19 mouse cellular contexts compared by ENCODE assay signal in the genomic region with DNA sequence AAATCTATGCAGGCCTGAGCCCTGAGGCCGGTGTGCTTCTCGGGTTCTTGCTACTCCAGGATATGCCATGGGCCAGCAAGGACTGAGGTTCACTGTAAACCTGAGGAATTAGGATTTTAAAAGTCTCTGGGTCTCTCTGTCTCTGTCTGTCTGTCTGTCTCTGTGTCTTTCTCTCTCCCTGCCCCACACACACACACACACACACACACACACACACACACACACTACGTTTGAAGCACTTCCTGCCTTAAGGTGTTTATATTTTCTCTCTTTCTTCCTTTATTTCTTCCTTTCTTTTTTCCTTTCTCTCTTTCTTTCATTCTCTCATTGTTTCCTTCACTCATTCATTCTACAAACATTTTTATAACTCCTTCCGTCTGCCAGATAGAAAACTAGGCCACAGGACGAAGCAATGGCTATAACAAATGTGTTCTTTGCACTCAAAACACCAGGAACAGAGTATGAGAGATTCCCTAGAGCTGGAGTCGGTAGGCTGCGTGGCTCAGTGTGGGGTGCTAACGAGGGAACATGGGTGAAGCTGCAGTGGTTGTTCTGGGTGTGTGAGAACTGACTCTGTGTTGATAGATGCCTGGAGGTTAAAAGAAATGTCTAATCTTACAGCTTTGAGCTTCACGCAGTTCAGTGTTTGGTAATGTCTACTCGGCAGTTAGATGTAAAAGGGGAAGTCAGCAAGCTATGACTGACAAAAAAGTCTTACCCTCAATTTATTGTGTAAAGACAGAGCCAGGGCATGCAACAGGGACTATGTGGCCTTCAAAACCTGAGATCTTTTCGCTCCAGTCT.
DNase-seq lines count a peak whose midpoint lies in the region; ATAC-seq and TF ChIP-seq lines count a peak whose summit lies in the region.
"Had no signal": no experiment of that assay in that cellular context is flagged by ENCODE, and none has a peak within 500 bp of the region (broad histone marks: within the 10 kb centered on the region; RNA-seq: fewer than 3 reads in every experiment).

No protein-coding gene starts in this region.

- H3K4me2 ChIP-seq in heart, embryonic 16.5 days (ENCODE audit: low read depth, low read length), result no peak overlapping the region
- no peak overlapping the region for H3K4me2 ChIP-seq in midbrain, embryonic 13.5 days (replicated peaks)
- H3K4me2 ChIP-seq: forebrain, embryonic 13.5 days; hindbrain, embryonic 15.5 days; neural tube, embryonic 15.5 days had no signal

- WGBS in heart, embryonic 16.5 days, result 68% methylated on average over 11 of the region's 11 CpGs
- WGBS in midbrain, embryonic 13.5 days, result 83% methylated on average over 11 of the region's 11 CpGs

- no peak for TF ChIP-seq CTCF in bone marrow macrophage, adult 2 months (IDR thresholded peaks at IDR 0.05; ENCODE audit: low read depth, low read length)

- no peaks in the 10 kb centered on the region for H3K4me1 ChIP-seq in heart, embryonic 16.5 days (ENCODE audit: control insufficient read depth, insufficient read depth, low read length)
- H3K4me1 ChIP-seq in bone marrow macrophage, adult 2 months (ENCODE audit: control insufficient read depth, insufficient read depth, low read length), result peaks cover 15% of the 10 kb centered on the region
- H3K4me1 ChIP-seq in midbrain, embryonic 13.5 days (replicated peaks), result peaks cover 16% of the 10 kb centered on the region

- no peaks in the 10 kb centered on the region for H3K36me3 ChIP-seq in heart, embryonic 16.5 days (ENCODE audit: control insufficient read depth, insufficient read depth)
- H3K36me3 ChIP-seq in midbrain, embryonic 13.5 days, result no peaks in the 10 kb centered on the region
- H3K36me3 ChIP-seq: G1E; hindbrain, embryonic 15.5 days; neural tube, embryonic 15.5 days had no signal

- no peak for DNase-seq in heart, postnatal 4 days
- DNase-seq in 416B (ENCODE audit: low read depth), result peak; percentile 66
- no peak for DNase-seq in kidney, postnatal 4 days
- no peak for DNase-seq in retina, postnatal 1 day
- DNase-seq: adrenal gland, adult 8-10 months; cerebellum, adult 9-10 months; heart, adult 18-20 months; heart, postnatal 10 days; kidney, adult 18-20 months; kidney, postnatal 14 days; right cerebral cortex, adult 18-20 months had no signal

- H3K27me3 ChIP-seq in heart, embryonic 16.5 days (ENCODE audit: control insufficient read depth, insufficient read depth, low read length), result no peaks in the 10 kb centered on the region
- H3K27me3 ChIP-seq in midbrain, embryonic 13.5 days, result no peaks in the 10 kb centered on the region
- H3K27me3 ChIP-seq: forebrain, embryonic 13.5 days; hindbrain, embryonic 15.5 days; neural tube, embryonic 15.5 days had no signal

- no peak overlapping the region for H3K4me3 ChIP-seq in heart, embryonic 16.5 days (ENCODE audit: low read length)
- H3K4me3 ChIP-seq in bone marrow macrophage, adult 2 months (ENCODE audit: insufficient read depth, low read length), result no peak overlapping the region
- no peak overlapping the region for H3K4me3 ChIP-seq in midbrain, embryonic 13.5 days (replicated peaks)
- H3K4me3 ChIP-seq: forebrain, embryonic 13.5 days; hindbrain, embryonic 15.5 days; neural tube, embryonic 15.5 days had no signal

- ATAC-seq in heart, embryonic 16.5 days (replicated peaks; ENCODE audit: extremely low read depth, insufficient read depth, low FRiP score), result no peak
- peak; percentile 62 for ATAC-seq in monocyte, adult 5-6 weeks (replicated peaks; ENCODE audit: insufficient number of reproducible peaks, low FRiP score, low TSS enrichment, poor library complexity, severe bottlenecking)
- no peak for ATAC-seq in midbrain, embryonic 13.5 days
- ATAC-seq: forebrain, embryonic 13.5 days had no signal

- 0 out of 2 replicates have a peak overlapping the region, but pooled peaks have one; percentile 11 for H3K27ac ChIP-seq in heart, embryonic 16.5 days (ENCODE audit: low read length)
- H3K27ac ChIP-seq in bone marrow macrophage, adult 2 months (ENCODE audit: insufficient read depth, low read depth, low read length), result peak overlapping the region; percentile 33
- H3K27ac ChIP-seq in midbrain, embryonic 13.5 days, result no peak overlapping the region
- H3K27ac ChIP-seq: forebrain, embryonic 13.5 days; hindbrain, embryonic 15.5 days; neural tube, embryonic 15.5 days had no signal

- TF ChIP-seq POLR2A in bone marrow macrophage, adult 2 months (IDR thresholded peaks at IDR 0.05; ENCODE audit: borderline replicate concordance, low read depth, low read length), result no peak

- no peak overlapping the region for H3K9ac ChIP-seq in heart, embryonic 16.5 days (ENCODE audit: low read length)
- no peak overlapping the region for H3K9ac ChIP-seq in midbrain, embryonic 13.5 days (replicated peaks)
- H3K9ac ChIP-seq: forebrain, embryonic 13.5 days; hindbrain, embryonic 15.5 days; neural tube, embryonic 15.5 days had no signal

- no peaks in the 10 kb centered on the region for H3K9me3 ChIP-seq in heart, embryonic 16.5 days (replicated peaks; ENCODE audit: control insufficient read depth, low read length)
- no peaks in the 10 kb centered on the region for H3K9me3 ChIP-seq in midbrain, embryonic 13.5 days
- H3K9me3 ChIP-seq: forebrain, embryonic 13.5 days; hindbrain, embryonic 15.5 days; neural tube, embryonic 15.5 days had no signal
